Mouse (Mus musculus) granulocyte monocyte progenitor cell, adult 5-6 weeks (primary cell): ENCODE results near the gene Olfr652. TPM values are rescaled to one million over a fixed set of nuclear protein-coding genes. Genes with fewer than 3 reads are reported as not detected.
A peak's percentile ranks its signal among the peaks of the same experiment; 100 is the strongest.

ENCODE experiments used
- ATAC-seq: replicated peaks from 2 replicates; pipeline ENCODE4 v1.8.0; 2016; ENCODE audit warnings: mild to moderate bottlenecking, moderate TSS enrichment, inconsistent platforms; ENCODE audit not compliant: poor library complexity, severe bottlenecking
- total RNA-seq, 2 experiments: library from RNA; stranded (forward) in 1 of 2; stranded (reverse) in 1 of 2; fragments of 200-712, 200-1000 nt in 1 of 2; fragments of >200 nt in 1 of 2; fragmentation: Nextera tagmentation in 1 of 2; gene quantifications; 2 replicates each; pipeline ENCODE4 v1.2.3; 2014 to 2017

The Olfr652 gene
- total RNA-seq (2014; fragmentation: Nextera tagmentation): not detected in 2 replicates
- total RNA-seq (2017): not detected in 2 replicates

GRCm38 (mm10) chr7:104560601-104561000 lies at the start of gene Olfr652:
Olfr652 (plus strand) TSS chr7:104560901.
- ATAC-seq: no peak

- no peak for ATAC-seq
Observed at GRCm38 (mm10) chr7:104549833-104550232, 10.9 kb upstream of the Olfr652 start, which contains the start of gene Olfr651. Olfr651 (plus strand) TSS chr7:104550133.

- ATAC-seq: no peak
Observed at GRCm38 (mm10) chr7:104552700-104553099, 8.0 kb upstream of the Olfr652 start.

DNA sequence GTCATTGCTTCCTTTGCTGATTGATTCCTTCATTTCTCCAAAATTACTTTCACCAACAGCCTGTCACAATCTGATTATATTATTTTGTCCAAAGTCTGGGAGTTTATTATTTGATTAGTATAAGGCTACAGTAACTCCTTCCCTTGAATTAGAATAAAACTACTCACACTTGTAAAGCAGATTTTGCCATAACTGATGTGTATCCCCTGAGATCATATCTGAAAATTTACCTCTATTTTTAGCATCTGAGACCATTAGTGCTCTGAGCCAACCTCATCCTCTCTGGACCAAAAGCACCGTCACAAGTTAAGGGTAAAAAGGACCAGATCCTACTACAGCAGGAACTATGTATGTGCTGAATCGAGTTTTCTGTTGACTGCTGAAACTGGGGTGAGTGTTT lies 16.3 kb downstream of the Olfr652 start, which contains the start of gene Olfr653:
Gene Olfr653 (plus strand): TSS at position 301 of the 400 bp plus-strand sequence.
- ATAC-seq: no peak

GRCm38 (mm10) chr7:104580846-104581245 lies 20.1 kb downstream of the Olfr652 start:
- no peak for ATAC-seq

DNA sequence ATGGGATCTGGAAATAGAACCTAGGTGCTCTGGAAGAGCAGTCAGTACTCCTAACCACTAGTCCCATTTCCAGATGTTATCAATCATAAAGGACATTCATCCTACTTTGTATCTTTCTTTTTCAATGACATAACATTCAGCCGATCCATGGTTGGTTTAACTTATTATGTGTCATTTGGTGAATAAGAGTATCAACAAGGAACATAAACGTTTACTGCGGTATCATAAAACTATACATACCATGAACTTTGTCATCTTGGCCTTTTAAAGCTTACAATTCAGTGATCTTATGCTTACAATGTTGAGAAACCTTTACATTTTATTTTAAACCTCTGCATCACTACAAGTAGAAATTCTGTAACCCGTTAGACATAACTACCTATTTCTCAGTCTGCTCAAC lies 20.7 kb downstream of the Olfr652 start:
- no peak for ATAC-seq

GRCm38 (mm10) chr7:104586725-104587124 lies 26.0 kb downstream of the Olfr652 start, which contains the start of gene Olfr654:
Olfr654 (plus strand) TSS chr7:104587025.
- ATAC-seq: no peak

GRCm38 (mm10) chr7:104588274-104588673 lies 27.6 kb downstream of the Olfr652 start:
- no peak for ATAC-seq

- no peak for ATAC-seq
Observed at GRCm38 (mm10) chr7:104601679-104602078, 41.0 kb downstream of the Olfr652 start, which contains the start of gene Olfr655. Olfr655 (minus strand) TSS chr7:104601779.

GRCm38 (mm10) chr7:104603173-104603572 lies 42.5 kb downstream of the Olfr652 start:
- ATAC-seq: peak; percentile 91

DNA sequence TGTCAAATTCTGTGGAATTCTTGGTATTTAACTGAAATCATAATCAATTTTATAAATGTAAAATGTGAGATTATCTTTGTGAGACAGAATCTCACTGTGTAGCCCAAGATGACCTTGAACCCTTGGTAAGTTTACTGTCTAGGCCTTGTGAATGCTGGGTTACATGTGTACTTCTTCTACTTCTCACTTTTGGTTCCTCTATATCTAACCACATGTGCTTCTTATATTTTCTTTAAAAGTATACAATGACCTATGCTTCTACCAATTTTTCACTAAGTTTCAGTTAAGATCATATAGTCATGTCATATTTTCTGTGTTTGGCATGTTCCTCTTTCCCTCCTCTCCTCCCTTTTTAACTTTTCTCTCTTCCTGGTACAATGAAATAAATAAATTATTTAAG lies 44.0 kb downstream of the Olfr652 start:
- ATAC-seq: peak; percentile 89

DNA sequence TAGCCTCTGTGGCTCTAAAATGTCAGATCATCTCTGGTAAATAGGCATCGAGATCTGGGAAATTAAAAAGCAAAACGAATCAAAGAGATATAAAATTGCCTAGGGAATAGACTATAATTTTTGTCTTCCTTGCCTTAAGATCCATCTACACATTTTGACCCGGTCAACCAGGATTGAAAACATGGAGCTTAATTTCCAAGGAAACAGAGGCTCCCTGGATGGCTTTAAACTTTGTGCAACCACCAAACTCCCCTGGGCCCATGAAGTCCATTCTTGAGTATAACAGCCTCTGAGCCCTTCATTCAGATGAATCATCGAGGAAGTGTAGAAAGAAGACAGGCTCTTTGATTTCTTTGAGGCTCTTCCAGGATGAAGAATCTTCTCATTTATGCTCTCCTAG lies 53.0 kb downstream of the Olfr652 start, which contains the start of gene Olfr656:
Gene Olfr656 (plus strand): TSS at position 301 of the 400 bp plus-strand sequence.
- no peak for ATAC-seq

Other genes with a start within 250 kb of the Olfr652 start
- gene Trim12a, start 245.4 kb upstream of the Olfr652 start, total RNA-seq (2014; fragmentation: Nextera tagmentation): 33.9 and 58.4 TPM in 2 replicates
- gene Trim12a, start 245.4 kb upstream of the Olfr652 start, total RNA-seq (2017): 50.7 and 67.4 TPM in 2 replicates
- not detected in 2 replicates for gene Trim34b, start 231.4 kb upstream of the Olfr652 start, total RNA-seq (2014; fragmentation: Nextera tagmentation)
- not detected in 2 replicates for gene Trim34b, start 231.4 kb upstream of the Olfr652 start, total RNA-seq (2017)
- gene Trim12c, start 207.5 kb upstream of the Olfr652 start, total RNA-seq (2014; fragmentation: Nextera tagmentation): 15.1 and 19.1 TPM in 2 replicates
- 30.2 and 30.8 TPM in 2 replicates for gene Trim12c, start 207.5 kb upstream of the Olfr652 start, total RNA-seq (2017)
- gene Trim30b, start 191.0 kb upstream of the Olfr652 start, total RNA-seq (2014; fragmentation: Nextera tagmentation): 0.15 TPM in 1 of 2 replicates, not detected in the other
- 0.77 and 1.5 TPM in 2 replicates for gene Trim30b, start 191.0 kb upstream of the Olfr652 start, total RNA-seq (2017)
- gene Trim30c, start 160.1 kb upstream of the Olfr652 start, total RNA-seq (2014; fragmentation: Nextera tagmentation): 2.4 TPM in 1 of 2 replicates, not detected in the other
- gene Trim30c, start 160.1 kb upstream of the Olfr652 start, total RNA-seq (2017): 0.69 TPM in 1 of 2 replicates, not detected in the other
- 42.3 and 46.7 TPM in 2 replicates for gene Trim30a, start 95.7 kb upstream of the Olfr652 start, total RNA-seq (2014; fragmentation: Nextera tagmentation)
- gene Trim30a, start 95.7 kb upstream of the Olfr652 start, total RNA-seq (2017): 29.0 and 37.9 TPM in 2 replicates
- 7.4 and 10.6 TPM in 2 replicates for gene Trim30d, start 53.1 kb upstream of the Olfr652 start, total RNA-seq (2014; fragmentation: Nextera tagmentation)
- gene Trim30d, start 53.1 kb upstream of the Olfr652 start, total RNA-seq (2017): 6.2 and 13.4 TPM in 2 replicates
- gene Olfr651, start 10.8 kb upstream of the Olfr652 start, total RNA-seq (2014; fragmentation: Nextera tagmentation): not detected in 2 replicates
- gene Olfr651, start 10.8 kb upstream of the Olfr652 start, total RNA-seq (2017): not detected in 2 replicates
- not detected in 2 replicates for gene Olfr653, start 16.4 kb downstream of the Olfr652 start, total RNA-seq (2014; fragmentation: Nextera tagmentation)
- not detected in 2 replicates for gene Olfr653, start 16.4 kb downstream of the Olfr652 start, total RNA-seq (2017)
- gene Olfr654, start 26.1 kb downstream of the Olfr652 start, total RNA-seq (2014; fragmentation: Nextera tagmentation): not detected in 2 replicates
- not detected in 2 replicates for gene Olfr654, start 26.1 kb downstream of the Olfr652 start, total RNA-seq (2017)
- not detected in 2 replicates for gene Olfr655, start 40.9 kb downstream of the Olfr652 start, total RNA-seq (2014; fragmentation: Nextera tagmentation)
- gene Olfr655, start 40.9 kb downstream of the Olfr652 start, total RNA-seq (2017): 0.17 TPM in 1 of 2 replicates, not detected in the other
- not detected in 2 replicates for gene Olfr656, start 53.1 kb downstream of the Olfr652 start, total RNA-seq (2014; fragmentation: Nextera tagmentation)
- not detected in 2 replicates for gene Olfr656, start 53.1 kb downstream of the Olfr652 start, total RNA-seq (2017)
- gene Olfr657, start 63.9 kb downstream of the Olfr652 start, total RNA-seq (2014; fragmentation: Nextera tagmentation): not detected in 2 replicates
- gene Olfr657, start 63.9 kb downstream of the Olfr652 start, total RNA-seq (2017): not detected in 2 replicates
- 0.13 TPM in 1 of 2 replicates, not detected in the other for gene Olfr658, start 86.4 kb downstream of the Olfr652 start, total RNA-seq (2014; fragmentation: Nextera tagmentation)
- 0.17 and 0.36 TPM in 2 replicates for gene Olfr658, start 86.4 kb downstream of the Olfr652 start, total RNA-seq (2017)
- not detected in 2 replicates for gene Olfr659, start 105.9 kb downstream of the Olfr652 start, total RNA-seq (2014; fragmentation: Nextera tagmentation)
- not detected in 2 replicates for gene Olfr659, start 105.9 kb downstream of the Olfr652 start, total RNA-seq (2017)
- gene Olfr661, start 125.6 kb downstream of the Olfr652 start, total RNA-seq (2014; fragmentation: Nextera tagmentation): not detected in 2 replicates
- gene Olfr661, start 125.6 kb downstream of the Olfr652 start, total RNA-seq (2017): not detected in 2 replicates
- gene Usp17le, start 216.6 kb downstream of the Olfr652 start, total RNA-seq (2014; fragmentation: Nextera tagmentation): not detected in 2 replicates
- not detected in 2 replicates for gene Usp17le, start 216.6 kb downstream of the Olfr652 start, total RNA-seq (2017)